Mouse (Mus musculus): Measurements from ENCODE around the gene Mat1a.

Gene Mat1a

DNA sequence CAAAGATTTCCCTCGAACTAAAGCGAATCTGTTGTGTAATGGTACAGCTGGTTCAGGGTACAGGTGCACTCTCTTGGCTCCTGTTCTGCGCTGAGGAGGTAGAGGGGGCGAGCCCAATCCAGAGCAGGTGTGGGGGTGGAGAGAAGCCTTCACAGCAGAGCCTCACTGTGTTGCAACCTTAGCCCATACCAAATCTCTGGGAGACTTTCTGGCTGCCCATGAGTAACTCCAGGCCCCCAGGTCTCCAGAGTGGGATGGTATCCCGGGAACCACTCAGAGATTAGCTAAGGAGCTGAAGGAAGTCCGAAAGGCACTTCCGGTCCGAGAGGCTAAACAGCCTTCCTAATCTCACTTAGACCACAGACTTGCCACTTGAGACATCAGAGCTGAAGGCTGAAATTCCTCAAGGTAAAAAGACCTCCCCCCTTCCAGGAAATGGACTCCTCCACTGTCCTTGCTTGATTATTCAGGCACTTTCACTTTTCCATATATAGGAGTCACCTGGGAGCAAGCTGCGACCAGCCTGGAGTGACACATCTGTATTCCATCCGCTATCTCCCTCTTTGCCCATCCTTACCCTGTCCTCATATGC lies at the start of gene Mat1a:
Gene Mat1a (plus strand): TSS at position 183 of the 592 bp plus-strand sequence.
- no peak for DNase-seq

DNA sequence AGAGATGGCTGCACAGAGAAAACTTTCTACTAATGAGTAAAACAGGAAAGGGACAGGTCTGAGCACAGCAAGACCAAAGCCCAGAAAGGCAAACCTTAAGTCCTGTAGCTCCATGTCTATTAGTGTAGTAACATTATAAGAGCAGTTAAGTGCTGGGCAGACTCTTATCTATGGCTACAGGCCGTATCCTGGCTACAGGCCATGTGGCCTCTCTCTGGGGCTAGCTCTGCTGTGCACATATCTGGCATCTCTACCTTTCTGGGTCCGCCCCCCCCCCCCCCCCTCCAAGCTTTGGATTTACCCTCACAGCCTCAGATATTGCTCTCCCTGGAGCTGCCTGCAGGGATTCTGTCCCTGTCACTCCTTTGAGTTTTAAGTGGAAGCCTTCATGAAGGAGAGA lies 39.7 kb upstream of the Mat1a start:
- no peak for DNase-seq

DNA sequence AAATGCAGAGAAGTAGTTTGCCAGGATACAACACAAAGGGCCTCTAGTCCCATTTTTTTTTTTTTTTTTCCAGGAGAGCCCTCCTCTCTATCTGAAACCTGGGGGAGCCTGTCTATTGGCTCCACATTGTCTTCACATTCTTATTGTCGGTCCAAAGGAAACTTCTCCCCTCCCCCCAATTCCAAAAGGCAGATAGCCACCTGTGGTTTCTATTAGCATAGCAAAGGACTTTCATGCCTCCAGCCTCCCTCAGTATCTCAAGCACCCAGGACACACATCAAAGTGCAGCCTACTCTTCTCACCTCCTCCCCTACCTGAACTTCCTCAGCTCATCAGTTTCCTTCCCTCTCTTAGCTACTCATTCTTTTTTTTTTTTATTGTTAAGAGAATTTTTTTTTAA lies 38.4 kb upstream of the Mat1a start:
- DNase-seq: no peak

DNA sequence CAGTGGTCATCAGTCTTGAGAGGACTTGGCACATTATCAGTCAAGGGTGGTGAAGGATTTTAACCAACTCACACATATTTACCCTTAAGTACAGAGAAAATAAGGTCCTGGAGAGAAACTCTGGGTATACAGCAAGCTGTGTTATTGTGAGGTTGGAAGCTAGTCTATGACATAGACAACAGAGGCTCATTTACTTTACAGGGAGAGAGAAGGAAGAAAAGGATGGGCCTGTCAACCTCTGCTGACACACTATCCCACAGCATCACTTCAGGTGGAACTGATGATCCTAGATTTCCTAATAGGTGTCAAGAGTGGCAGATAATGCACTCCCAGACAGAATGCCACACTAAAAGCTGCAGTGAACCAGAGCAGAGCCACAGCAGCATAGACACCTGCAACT lies 35.7 kb upstream of the Mat1a start, which contains the start of gene Dydc2:
Gene Dydc2 (minus strand): TSS at position 101 of the 400 bp plus-strand sequence.
- DNase-seq: no peak

DNA sequence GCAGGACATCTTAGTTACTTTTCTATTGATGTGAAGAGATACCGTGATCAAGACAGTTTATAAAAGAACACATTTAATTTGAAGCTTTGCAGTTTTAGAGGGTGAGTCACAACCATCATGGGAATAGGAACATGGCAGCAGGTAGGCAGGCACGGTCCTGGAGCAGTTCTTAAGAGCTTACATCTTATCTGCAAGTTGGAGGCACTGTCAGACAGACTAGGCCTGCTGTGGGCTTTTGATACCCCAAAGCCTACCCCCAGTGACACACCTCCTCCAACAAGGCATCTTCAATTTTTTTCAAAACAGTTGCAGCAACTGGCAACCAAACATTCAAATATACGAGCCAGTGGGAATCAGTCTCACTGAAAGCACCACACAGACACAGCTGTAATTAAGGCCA lies 34.5 kb upstream of the Mat1a start:
- no peak for DNase-seq

DNA sequence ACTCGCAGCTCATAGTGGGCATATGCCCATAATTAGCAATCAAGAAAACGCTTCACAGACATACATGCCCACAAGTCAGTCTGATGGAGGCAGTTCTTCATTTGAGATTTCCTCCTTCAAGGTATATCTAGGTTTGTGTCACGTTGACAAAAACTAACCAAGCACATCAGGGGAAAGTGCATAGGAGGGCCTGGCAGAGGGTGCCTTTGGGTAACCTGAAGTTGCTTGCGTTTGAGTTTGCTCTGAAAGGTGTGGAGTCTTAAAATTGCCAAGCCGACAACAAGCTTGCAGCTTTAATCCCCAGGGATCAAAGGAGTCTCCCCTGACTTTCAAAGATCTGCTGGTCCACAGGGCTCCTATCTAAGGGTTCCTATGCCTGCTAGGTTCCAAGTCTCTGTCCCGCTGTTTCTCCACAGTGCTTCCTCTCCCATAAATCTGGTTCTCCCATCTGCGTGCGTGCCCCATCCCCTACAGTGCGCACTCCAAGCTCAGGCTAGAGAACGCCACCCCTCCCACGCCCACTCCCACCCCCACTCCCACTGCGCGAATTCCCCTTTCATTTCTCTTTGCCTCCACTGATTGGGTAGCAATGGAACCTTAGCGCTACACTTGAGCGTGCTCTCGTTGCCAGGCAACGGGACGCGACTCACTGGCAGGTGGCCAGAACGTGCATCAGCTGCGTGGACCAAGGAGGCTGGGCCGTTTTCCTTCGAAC lies 32.4 kb upstream of the Mat1a start, which contains the start of gene Dydc1:
Gene Dydc1 (plus strand): TSS at position 683 of the 715 bp plus-strand sequence.
- peak; percentile 24 to 43 for DNase-seq

DNA sequence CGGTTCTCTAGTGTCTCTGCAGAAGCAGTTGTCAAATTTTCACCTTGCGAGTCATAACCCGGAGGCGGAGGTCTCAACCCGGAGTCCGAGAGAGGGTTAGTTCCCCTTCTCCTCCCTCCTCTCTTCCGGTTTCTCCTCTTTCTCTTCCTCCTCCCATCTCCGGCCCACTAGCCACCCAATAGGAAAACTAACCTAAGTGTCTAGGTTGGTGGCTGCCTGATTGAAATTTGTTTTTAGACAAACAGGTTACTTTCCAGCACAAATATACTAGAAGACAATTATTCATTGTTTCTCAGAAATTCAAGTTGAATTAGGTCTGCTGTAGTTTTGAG lies 31.9 kb upstream of the Mat1a start:
- no peak for DNase-seq

DNA sequence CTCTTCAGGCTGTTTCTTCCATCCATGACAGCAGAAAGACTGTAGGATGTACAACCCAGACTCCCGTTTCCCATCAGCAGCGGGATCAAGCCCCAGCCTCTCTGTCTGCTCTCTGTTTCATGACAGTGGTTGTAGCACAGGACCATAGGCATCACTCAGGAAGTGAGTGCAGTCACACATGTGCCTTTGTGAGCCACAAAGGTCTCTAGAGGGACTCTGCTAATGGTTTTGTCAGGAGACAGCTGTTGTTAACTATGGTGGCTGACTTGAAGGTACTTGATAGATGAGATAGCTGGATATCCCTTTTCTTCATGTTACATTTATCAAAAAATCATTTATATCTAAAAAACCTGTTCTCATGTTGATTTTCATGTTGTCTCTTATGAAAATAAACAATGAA lies 22.4 kb upstream of the Mat1a start:
- DNase-seq: no peak

DNA sequence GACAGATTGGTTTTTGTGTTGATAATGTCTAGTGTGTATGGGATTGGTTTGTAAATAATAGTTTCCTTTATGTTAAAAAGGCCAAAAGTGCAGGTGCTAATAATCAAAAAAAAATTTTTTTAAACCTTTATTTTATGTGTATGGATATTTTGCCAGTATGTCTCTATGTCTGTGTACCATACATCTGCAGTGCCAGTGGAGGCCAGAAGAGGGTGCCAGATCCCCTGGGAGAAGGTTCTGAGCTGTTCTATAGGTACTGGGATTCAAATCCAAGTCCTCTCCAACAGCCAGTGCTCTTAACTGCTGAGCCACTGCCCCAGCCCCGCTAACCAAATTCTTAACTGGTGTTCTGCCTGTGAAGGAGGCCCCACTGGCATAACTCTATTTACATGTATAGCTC lies 17.3 kb upstream of the Mat1a start:
- peak in 1 of 2 experiments; percentile 27 for DNase-seq

DNA sequence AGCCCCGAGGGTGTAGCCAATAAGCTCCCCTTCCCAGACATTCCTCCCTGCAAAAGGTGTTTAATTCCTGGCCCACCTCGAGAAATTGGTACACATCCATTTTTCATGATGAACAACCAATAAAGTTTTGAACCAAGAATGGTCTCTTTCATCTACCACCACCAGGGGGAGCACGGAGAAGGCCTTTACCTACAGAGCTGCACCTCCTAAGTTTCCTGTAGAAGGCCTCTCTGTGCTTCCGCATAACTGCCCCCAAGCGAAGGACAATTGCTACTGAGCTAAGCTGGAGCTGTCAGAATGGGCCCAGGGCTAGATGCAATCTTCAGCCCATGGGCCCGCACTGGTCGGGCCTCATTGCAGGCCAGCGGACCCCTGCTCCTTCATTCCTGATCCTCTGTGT lies 14.1 kb upstream of the Mat1a start:
- DNase-seq: peak; percentile 9 to 13

DNA sequence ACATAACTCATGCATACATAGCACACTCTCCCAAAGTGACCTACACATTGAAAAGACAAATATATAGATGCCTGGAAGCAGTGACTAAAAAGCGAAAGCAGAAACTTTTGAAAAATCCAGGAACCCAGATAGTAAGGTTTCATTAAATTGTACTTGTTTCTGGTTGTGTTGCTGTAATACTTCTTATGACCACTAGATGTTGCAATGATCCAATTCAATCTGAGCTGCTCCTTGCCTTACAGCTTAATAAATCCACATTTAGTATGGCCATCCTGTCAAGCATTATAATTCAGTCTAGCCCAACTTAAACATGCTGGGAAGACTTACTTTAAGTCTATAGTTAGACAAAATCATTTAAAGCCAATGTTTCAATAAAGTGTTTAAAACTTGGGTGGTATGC lies 10.7 kb upstream of the Mat1a start:
- no peak for DNase-seq

DNA sequence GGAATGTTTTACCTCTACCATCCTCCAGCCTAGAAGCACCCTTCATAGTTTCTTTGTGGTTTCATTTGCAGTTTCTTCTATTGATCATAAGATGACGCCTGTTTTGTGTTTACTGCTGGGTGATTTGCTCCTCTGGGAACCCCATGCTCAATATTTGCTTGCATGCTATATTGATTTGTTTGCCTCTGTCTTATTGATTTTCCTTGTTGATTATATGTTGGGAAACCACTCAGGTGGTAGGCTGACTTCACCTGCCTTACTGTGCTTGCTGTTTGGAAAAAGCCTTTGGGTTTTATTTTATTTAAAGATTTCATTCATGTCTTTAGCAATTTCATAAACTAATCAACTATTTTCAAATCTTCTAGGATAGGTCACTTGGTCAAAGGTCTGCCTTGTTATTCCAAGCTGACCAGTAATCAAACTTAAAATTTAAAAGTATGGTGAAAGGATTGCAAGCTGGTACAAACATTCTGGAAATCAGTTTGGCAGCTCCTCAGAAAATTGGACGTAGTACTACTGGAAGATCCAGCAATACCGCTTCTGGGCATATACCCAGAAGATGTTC lies 8.5 kb upstream of the Mat1a start:
- DNase-seq: no peak

DNA sequence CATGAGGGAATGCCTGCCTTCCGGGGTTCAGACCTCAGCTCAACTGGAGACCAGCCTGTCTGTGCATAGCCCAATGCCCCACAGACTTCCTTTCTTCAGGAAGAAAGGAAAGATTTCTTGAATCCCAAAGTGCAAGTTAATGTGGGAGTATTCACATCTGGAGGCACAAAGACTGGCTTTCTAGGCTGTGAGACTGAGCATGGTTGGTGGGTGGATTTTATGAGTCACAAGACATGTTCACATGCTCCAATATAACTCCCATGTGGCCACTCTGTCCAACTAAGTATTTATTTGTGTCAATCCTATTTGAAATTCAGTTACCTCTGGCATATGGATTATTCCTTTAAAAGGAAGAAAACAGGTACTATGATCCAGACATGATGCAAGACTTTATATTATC lies 6.1 kb upstream of the Mat1a start:
- DNase-seq: no peak

DNA sequence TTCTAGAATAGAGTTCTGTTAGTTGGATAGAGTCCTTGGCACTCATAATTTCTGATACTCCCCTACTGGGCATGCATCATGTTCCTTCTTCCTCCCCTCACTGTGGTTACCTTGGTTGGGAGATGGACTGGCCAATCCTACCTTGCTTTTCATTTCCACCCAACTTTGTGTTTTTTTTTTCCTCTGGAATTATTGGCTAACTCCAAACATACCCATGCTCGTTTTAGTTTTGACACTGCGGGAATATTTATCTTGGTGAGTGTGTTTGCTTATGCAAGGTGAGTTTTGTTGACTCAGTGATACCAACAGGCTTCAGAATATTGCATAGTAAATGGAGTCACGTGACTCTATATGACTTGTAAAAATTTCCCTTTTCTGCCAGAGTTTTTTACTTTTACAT lies 4.1 kb upstream of the Mat1a start:
- no peak for DNase-seq

DNA sequence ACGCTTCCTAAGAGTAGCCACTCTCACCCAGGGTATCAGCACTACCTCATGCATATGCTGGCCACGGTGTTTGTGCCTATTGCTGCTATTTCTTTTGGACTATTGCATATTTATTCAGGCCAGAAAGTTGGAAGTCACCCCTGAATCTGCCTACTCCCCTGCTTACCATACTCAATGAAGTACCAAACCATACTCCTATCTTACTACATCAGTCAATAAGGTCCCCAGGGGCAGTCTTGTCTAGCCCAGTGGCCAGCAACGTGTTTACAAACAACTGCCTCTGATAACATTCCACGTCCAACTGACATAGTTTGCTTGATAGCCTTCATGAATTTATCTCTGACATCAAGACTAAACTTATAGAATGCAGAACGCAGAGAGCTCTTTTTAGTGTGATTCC lies 3.6 kb upstream of the Mat1a start:
- DNase-seq: no peak

DNA sequence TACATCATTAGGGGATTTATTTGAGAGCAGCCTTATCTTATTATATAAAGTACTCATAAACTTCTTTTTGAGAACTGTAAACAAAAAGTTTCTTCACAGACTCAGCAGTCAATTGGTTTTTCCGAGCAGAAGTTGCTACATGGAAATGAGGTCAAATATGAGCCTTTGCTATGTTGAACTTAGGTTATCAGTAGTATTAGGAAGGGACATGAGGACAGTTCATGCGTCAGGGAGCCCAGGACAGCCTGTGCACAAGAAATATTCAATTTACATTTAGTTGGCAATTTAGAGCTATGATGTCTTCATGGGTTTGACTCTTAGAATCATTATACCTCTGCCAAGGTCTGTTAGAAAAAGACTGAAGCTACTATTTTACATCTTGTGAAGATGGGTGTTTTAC lies 2.6 kb upstream of the Mat1a start:
- no peak for DNase-seq

DNA sequence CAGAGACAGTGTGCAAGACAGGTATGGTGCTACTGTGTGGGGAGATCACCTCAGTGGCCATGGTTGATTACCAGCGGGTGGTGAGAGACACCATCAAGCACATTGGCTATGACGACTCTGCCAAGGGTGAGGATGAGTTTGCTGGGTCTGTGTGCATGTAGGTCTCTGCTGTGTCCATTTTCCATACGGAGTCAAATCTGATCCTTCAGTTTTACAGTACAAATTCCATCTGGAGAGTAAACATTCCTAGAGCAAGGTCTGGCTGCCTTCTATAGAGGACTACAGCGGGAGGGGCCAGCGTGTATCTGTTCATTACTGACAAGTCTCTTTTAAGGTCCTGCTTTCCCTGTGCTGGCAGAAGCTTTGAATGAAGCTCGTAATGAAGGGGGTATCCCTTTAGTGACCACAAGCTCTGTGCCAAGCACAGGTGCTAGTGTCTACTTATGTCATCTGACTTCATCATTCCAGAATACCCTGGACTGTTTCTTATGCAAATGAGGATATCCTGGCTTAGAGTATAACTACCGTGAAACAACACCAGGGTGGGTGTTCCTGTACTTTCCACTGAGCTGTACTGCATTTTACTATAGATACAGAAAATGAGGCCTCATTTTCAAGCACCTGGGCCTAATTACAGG lies 6.3 kb downstream of the Mat1a start:
- no peak for DNase-seq

DNA sequence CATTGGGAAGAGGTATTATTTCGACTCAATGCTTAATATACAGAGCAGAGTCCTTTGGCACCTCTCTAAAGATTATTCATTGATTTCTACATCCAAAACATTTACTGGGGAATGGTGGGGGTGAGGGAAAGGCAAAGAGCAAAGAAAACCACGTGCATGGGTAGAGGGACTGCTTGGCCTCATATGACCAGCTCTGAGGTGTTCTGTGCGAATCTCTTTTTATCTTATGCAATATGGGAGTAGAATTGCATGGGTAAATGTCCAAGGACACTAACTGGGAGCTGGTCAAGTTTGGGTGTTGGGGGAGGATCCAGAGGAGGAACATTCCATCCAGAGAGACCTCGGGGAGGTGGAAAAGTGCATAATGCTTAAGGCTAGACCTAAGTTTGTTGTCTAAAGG lies 8.1 kb downstream of the Mat1a start:
- DNase-seq: no peak

DNA sequence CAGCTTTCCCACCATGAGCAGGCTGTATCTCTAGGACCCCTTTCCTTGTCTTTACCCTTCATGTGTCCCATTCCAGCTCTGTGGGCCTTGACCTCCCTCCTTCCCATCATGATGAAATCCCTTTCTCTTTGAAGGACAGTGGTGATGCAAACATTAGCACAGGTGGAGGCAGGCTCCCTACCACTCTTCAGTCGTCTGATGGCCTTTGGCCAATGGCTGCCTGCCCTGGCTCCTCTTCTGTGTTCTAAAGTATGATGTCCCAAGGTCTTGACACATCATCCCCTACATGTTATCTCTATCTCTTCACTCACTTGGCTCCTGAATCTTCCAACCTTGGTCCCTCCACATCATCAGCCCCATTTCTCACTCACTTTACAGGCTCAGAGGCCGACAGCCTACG lies 11.4 kb downstream of the Mat1a start:
- DNase-seq: no peak

DNA sequence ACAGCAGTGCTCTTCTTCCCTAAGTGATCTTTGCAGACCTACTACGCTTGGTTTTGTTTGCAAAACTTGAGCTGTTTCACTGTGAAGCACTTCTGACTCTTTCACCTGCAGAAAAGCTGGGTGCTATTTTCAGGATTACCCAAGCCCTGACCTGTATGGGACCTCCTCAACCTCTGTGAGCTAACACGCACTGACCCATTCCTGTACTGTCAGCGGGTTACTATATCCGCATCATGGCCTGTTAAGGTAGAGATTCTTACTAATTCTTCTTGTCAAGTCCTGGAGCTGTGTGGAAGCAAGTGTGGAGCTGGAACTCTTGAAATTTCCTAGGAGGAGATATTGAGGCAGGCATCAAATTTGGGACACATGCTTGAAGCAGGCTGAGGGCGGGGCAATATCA lies 19.8 kb downstream of the Mat1a start:
- no peak for DNase-seq

DNA sequence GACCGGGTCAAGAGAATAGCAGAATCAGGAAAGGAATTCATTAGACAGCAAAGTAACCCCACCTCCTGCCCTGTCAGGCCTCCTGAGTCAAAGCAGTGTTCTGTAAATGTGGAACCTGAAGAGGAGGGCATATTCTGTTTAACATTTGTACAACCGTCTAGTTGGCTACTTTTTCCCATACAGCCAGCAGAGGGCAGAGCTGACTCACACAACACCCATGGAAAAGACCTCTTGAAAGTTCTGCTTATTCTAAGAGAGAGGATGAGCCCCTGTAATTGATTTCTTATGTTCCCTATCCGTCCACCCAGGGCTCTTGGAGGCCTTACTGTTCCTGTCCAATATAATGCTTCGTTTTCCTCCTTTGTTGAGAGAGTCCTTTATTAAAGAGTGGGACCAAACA lies 23.2 kb downstream of the Mat1a start:
- DNase-seq: peak; percentile 17 to 61

DNA sequence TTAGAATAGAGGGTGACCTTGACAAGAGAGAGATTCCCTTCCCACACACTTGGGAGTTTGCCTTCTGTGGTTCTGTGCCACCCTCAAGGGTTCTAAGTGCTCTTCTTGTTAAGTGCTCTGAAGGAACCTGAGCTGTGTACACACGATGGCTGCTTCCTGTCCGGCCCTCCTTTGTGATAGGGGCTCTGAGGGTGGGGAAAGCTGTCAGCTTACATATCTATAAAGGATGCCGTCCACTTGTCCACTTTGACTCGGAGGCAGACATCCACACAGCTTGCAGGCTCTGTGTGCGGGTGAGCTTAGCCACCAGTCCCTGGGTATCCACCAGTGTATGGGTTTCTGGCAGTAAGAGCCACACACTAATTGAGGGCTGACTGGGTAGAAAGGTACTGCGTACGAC lies 26.7 kb downstream of the Mat1a start, which contains the start of gene Sftpa1:
Gene Sftpa1 (plus strand): TSS at position 243 of the 400 bp plus-strand sequence.
- no peak for DNase-seq

DNA sequence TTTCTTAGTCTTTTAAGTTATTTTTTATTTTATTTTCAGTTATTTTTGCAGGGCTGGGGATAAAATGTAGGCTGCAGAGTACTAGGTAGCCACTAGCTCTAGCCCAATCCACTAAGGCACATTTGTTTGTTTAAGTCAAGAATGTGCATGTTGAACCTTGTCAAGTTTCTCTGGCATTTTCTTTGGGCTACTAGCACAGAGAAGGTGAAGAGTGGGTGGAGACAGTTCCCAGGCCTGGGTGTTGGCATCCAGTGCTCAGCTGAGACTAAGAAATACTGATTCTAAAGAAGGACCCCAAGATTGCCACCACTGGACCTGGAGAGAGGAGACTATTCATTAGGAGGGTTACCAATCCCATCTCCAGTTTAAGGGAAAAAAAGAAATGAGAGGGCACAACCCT lies 32.2 kb downstream of the Mat1a start:
- no peak for DNase-seq

DNA sequence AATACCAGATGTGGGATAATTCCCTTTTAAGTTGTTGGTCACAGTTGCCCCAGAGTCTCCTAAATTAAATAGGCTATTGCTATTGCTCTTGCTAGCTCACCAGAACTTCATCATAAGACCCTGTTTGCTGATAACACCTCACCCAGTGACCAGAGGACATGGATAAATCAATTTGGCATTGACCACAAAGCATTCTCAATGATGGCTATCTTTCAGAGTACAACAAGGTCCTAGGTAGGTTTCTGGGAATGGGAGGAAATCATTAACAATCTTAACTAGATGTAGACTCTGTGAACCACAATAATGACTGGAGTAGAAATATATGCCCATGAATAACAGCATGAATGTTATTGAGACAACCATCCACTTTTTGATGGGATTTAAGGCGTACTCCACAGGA lies 35.9 kb downstream of the Mat1a start:
- no peak for DNase-seq

Data from kidney, adult 8-10 months (tissue).